Mouse (Mus musculus): Measurements from ENCODE around the gene Shc1.

DNA sequence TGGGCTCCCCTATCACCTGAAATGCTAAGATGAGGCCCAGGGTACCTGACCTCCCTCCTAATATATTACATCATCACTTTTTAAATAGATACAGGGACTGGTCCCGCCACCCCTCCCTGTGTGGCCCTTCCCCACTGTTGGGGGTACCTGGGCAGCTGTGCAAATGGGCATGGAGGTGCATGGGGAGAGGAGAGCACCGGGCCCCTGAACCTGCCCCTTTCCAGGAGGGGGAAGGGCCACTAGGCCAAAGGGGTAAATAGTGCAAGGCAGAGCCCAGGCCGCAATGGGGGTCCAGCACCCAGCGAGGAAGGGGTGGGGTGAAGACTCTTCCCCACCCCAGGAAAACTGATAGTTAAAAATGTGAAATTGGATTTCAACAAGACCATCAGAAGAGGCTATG is 40.4 kb upstream of the Shc1 start:
- TF ChIP-seq MAX (IDR thresholded peaks at IDR 0.05) (no peak), CTCF (IDR thresholded peaks at IDR 0.05; ENCODE audit: control insufficient read depth, insufficient read depth, insufficient read length) (no peak), MYOD1 (IDR thresholded peaks at IDR 0.05; ENCODE audit: control insufficient read depth, insufficient read length, low read depth) (no peak), USF1 (IDR thresholded peaks at IDR 0.05; ENCODE audit: low read depth) (no peak), MYOG (IDR thresholded peaks at IDR 0.05; ENCODE audit: control insufficient read depth, extremely low read depth, insufficient read length) (no peak), CEBPB (IDR thresholded peaks at IDR 0.05; ENCODE audit: low read depth) (no peak), FOSL1 (IDR thresholded peaks at IDR 0.05; ENCODE audit: insufficient read depth, low read length, poor library complexity, severe bottlenecking) (no peak)
